In the genomic region with DNA sequence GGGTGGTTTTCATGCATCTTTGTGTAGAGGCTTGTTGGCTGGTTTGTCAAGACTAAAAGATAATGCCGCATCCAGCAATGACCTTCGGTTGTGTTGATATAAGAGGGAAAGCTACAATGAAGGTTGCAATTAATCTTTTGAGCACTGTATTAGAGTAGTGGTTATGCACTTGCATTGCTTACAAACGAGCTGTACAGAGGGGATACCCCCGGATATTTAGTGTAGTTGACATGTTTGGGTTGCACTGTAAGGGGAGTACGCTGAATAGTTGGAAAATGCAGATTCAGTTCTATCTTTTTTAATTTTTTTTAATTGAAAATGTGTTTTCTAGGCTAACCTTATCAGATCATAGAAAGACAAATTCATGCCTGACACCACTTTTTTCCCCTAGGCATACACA, we compare ENCODE assay signal across 27 mouse cellular contexts. TPM values are rescaled to one million over a fixed set of nuclear protein-coding genes. Genes with fewer than 3 reads are reported as not detected.
DNase-seq lines count a peak whose midpoint lies in the region; ATAC-seq and TF ChIP-seq lines count a peak whose summit lies in the region.
"Had no signal": no experiment of that assay in that cellular context is flagged by ENCODE, and none has a peak within 500 bp of the region (broad histone marks: within the 10 kb centered on the region; RNA-seq: fewer than 3 reads in every experiment).

No protein-coding gene starts in this region.

- no peak overlapping the region for H3K9ac ChIP-seq in forebrain, embryonic 12.5 days
- no peak overlapping the region for H3K9ac ChIP-seq in forebrain, postnatal 0 days
- no peak overlapping the region for H3K9ac ChIP-seq in hindbrain, embryonic 11.5 days (ENCODE audit: low read depth, low read length)
- H3K9ac ChIP-seq in hindbrain, embryonic 12.5 days = no peak overlapping the region
- no peak overlapping the region for H3K9ac ChIP-seq in midbrain, embryonic 12.5 days (replicated peaks)
- no peak overlapping the region for H3K9ac ChIP-seq in midbrain, embryonic 14.5 days (replicated peaks; ENCODE audit: low read length)
- H3K9ac ChIP-seq: embryonic facial prominence, embryonic 12.5 days; embryonic facial prominence, embryonic 15.5 days; heart, embryonic 13.5 days; hindbrain, embryonic 14.5 days had no signal

- H3K9me3 ChIP-seq in forebrain, embryonic 12.5 days = no peaks in the 10 kb centered on the region
- H3K9me3 ChIP-seq in forebrain, postnatal 0 days (ENCODE audit: low read length) = no peaks in the 10 kb centered on the region
- no peaks in the 10 kb centered on the region for H3K9me3 ChIP-seq in hindbrain, embryonic 11.5 days (ENCODE audit: control insufficient read depth, low read length)
- no peaks in the 10 kb centered on the region for H3K9me3 ChIP-seq in hindbrain, embryonic 12.5 days (replicated peaks)
- H3K9me3 ChIP-seq in midbrain, embryonic 12.5 days = no peaks in the 10 kb centered on the region
- no peaks in the 10 kb centered on the region for H3K9me3 ChIP-seq in midbrain, embryonic 14.5 days (ENCODE audit: control insufficient read depth, low read length)
- H3K9me3 ChIP-seq: embryonic facial prominence, embryonic 12.5 days; embryonic facial prominence, embryonic 15.5 days; heart, embryonic 10.5 days; heart, embryonic 13.5 days had no signal

- DNase-seq in forebrain, postnatal 0 days = no peak
- DNase-seq in hindbrain, embryonic 11.5 days (ENCODE audit: low spot score) = no peak
- no peak for DNase-seq in midbrain, embryonic 14.5 days
- DNase-seq: adrenal gland, adult 2 months; adrenal gland, postnatal 14 days; cerebellum, adult 11 months; cerebellum, adult 2 months; cerebellum, adult 9-11 months; cerebellum, postnatal 25 days; gastrocnemius, postnatal 10 days; gastrocnemius, postnatal 36 days; heart, adult 2 months; heart, postnatal 14 days; heart, postnatal 4 days had no signal

- peak overlapping the region; percentile 6; the same call in 1 of the 2 replicates for H3K27ac ChIP-seq in forebrain, embryonic 12.5 days
- H3K27ac ChIP-seq in forebrain, postnatal 0 days (ENCODE audit: low read depth, low read length) = no peak overlapping the region
- no peak overlapping the region for H3K27ac ChIP-seq in hindbrain, embryonic 11.5 days (ENCODE audit: low read depth, low read length)
- H3K27ac ChIP-seq in hindbrain, embryonic 12.5 days = no peak overlapping the region
- peak overlapping the region; percentile 30 for H3K27ac ChIP-seq in midbrain, embryonic 12.5 days (replicated peaks)
- H3K27ac ChIP-seq in midbrain, embryonic 14.5 days (replicated peaks; ENCODE audit: low read depth, low read length) = no peak overlapping the region
- H3K27ac ChIP-seq: embryonic facial prominence, embryonic 12.5 days; embryonic facial prominence, embryonic 15.5 days; heart, adult 2 months; heart, embryonic 10.5 days; heart, embryonic 13.5 days; hindbrain, embryonic 14.5 days had no signal

- 47% methylated on average over 5 of the region's 5 CpGs for WGBS in forebrain, embryonic 12.5 days
- WGBS in forebrain, postnatal 0 days = 41% methylated on average over 5 of the region's 5 CpGs
- WGBS in hindbrain, embryonic 11.5 days = 70% methylated on average over 5 of the region's 5 CpGs
- WGBS in hindbrain, embryonic 12.5 days = 67% methylated on average over 5 of the region's 5 CpGs
- WGBS in midbrain, embryonic 12.5 days = 75% methylated on average over 5 of the region's 5 CpGs
- 64% methylated on average over 5 of the region's 5 CpGs for WGBS in midbrain, embryonic 14.5 days

- no peaks in the 10 kb centered on the region for H3K36me3 ChIP-seq in forebrain, embryonic 12.5 days (replicated peaks)
- H3K36me3 ChIP-seq in forebrain, postnatal 0 days (ENCODE audit: insufficient read depth) = no peaks in the 10 kb centered on the region
- H3K36me3 ChIP-seq in hindbrain, embryonic 11.5 days (ENCODE audit: control insufficient read depth, insufficient read depth, low read length) = no peaks in the 10 kb centered on the region
- no peaks in the 10 kb centered on the region for H3K36me3 ChIP-seq in hindbrain, embryonic 12.5 days
- peaks cover 3% of the 10 kb centered on the region for H3K36me3 ChIP-seq in midbrain, embryonic 12.5 days
- 0 out of 2 replicates have a peak, but pooled peaks cover 7% of the 10 kb centered on the region for H3K36me3 ChIP-seq in midbrain, embryonic 14.5 days (ENCODE audit: control insufficient read depth, insufficient read depth, low read length)
- H3K36me3 ChIP-seq: embryonic facial prominence, embryonic 12.5 days; embryonic facial prominence, embryonic 15.5 days; heart, embryonic 10.5 days; heart, embryonic 13.5 days had no signal

- H3K4me2 ChIP-seq in forebrain, embryonic 12.5 days = no peak overlapping the region
- H3K4me2 ChIP-seq in forebrain, postnatal 0 days (ENCODE audit: low read depth) = no peak overlapping the region
- no peak overlapping the region for H3K4me2 ChIP-seq in hindbrain, embryonic 11.5 days (replicated peaks; ENCODE audit: low read depth, low read length)
- H3K4me2 ChIP-seq in hindbrain, embryonic 12.5 days (replicated peaks) = no peak overlapping the region
- no peak overlapping the region for H3K4me2 ChIP-seq in midbrain, embryonic 12.5 days (replicated peaks)
- H3K4me2 ChIP-seq in midbrain, embryonic 14.5 days (ENCODE audit: low read length) = no peak overlapping the region
- H3K4me2 ChIP-seq: embryonic facial prominence, embryonic 12.5 days; embryonic facial prominence, embryonic 15.5 days; heart, embryonic 13.5 days; hindbrain, embryonic 14.5 days had no signal

- TF ChIP-seq CTCF in forebrain, postnatal 0 days (IDR thresholded peaks at IDR 0.05; ENCODE audit: low read depth) = no peak

- no peak overlapping the region for H3K4me3 ChIP-seq in forebrain, embryonic 12.5 days (replicated peaks)
- H3K4me3 ChIP-seq in forebrain, postnatal 0 days (ENCODE audit: low read depth, low read length) = no peak overlapping the region
- H3K4me3 ChIP-seq in hindbrain, embryonic 11.5 days (ENCODE audit: low read depth, low read length) = no peak overlapping the region
- no peak overlapping the region for H3K4me3 ChIP-seq in hindbrain, embryonic 12.5 days
- H3K4me3 ChIP-seq in midbrain, embryonic 12.5 days = no peak overlapping the region
- no peak overlapping the region for H3K4me3 ChIP-seq in midbrain, embryonic 14.5 days (replicated peaks; ENCODE audit: low read depth, low read length)
- H3K4me3 ChIP-seq: embryonic facial prominence, embryonic 12.5 days; embryonic facial prominence, embryonic 15.5 days; heart, adult 2 months; heart, embryonic 10.5 days; heart, embryonic 13.5 days had no signal

- H3K27me3 ChIP-seq in forebrain, embryonic 12.5 days = no peaks in the 10 kb centered on the region
- no peaks in the 10 kb centered on the region for H3K27me3 ChIP-seq in forebrain, postnatal 0 days (ENCODE audit: insufficient read depth, low read length)
- no peaks in the 10 kb centered on the region for H3K27me3 ChIP-seq in hindbrain, embryonic 11.5 days (ENCODE audit: control insufficient read depth, insufficient read depth, low read length)
- H3K27me3 ChIP-seq in hindbrain, embryonic 12.5 days = no peaks in the 10 kb centered on the region
- H3K27me3 ChIP-seq in midbrain, embryonic 12.5 days = no peaks in the 10 kb centered on the region
- H3K27me3 ChIP-seq in midbrain, embryonic 14.5 days (ENCODE audit: control insufficient read depth, insufficient read depth, low read length) = no peaks in the 10 kb centered on the region
- H3K27me3 ChIP-seq: embryonic facial prominence, embryonic 12.5 days; embryonic facial prominence, embryonic 15.5 days; heart, embryonic 13.5 days had no signal

- no peak for ATAC-seq in forebrain, embryonic 12.5 days (ENCODE audit: low FRiP score)
- ATAC-seq in forebrain, postnatal 0 days = no peak
- peak; percentile 33; the same call in 1 of the 2 replicates for ATAC-seq in hindbrain, embryonic 11.5 days (ENCODE audit: low FRiP score)
- ATAC-seq in hindbrain, embryonic 12.5 days (ENCODE audit: low FRiP score) = no peak
- 0 out of 2 replicates have a peak, but pooled peaks have one; percentile 39 for ATAC-seq in midbrain, embryonic 12.5 days (ENCODE audit: low FRiP score, low read depth)
- no peak for ATAC-seq in midbrain, embryonic 14.5 days (ENCODE audit: low FRiP score, low TSS enrichment)
- ATAC-seq: CD4-positive, CD25-positive, alpha-beta regulatory T cell, adult 4 months; intestine, postnatal 0 days had no signal

- H3K4me1 ChIP-seq in forebrain, embryonic 12.5 days = peaks cover 18% of the 10 kb centered on the region
- no peaks in the 10 kb centered on the region for H3K4me1 ChIP-seq in forebrain, postnatal 0 days (ENCODE audit: insufficient read depth)
- no peaks in the 10 kb centered on the region for H3K4me1 ChIP-seq in hindbrain, embryonic 11.5 days (replicated peaks; ENCODE audit: control insufficient read depth, insufficient read depth, low read length)
- H3K4me1 ChIP-seq in hindbrain, embryonic 12.5 days = 0 out of 2 replicates have a peak, but pooled peaks cover 3% of the 10 kb centered on the region
- H3K4me1 ChIP-seq in midbrain, embryonic 12.5 days = peaks cover 11% of the 10 kb centered on the region
- peaks cover 12% of the 10 kb centered on the region; the same call in 1 of the 2 replicates for H3K4me1 ChIP-seq in midbrain, embryonic 14.5 days (ENCODE audit: control insufficient read depth, insufficient read depth, low read length)
- H3K4me1 ChIP-seq: embryonic facial prominence, embryonic 12.5 days; embryonic facial prominence, embryonic 15.5 days had no signal

RNA-seq across cellular contexts. Expression of gene Cxxc4, which starts 22.4 kb away (rescaled TPM):
- 20.9 and 25.5 TPM in 2 replicates for polyA plus RNA-seq in forebrain, embryonic 12.5 days (2016; fragmentation: Nextera tagmentation; extraction: Ambion mirVana)
- total RNA-seq in forebrain, postnatal 0 days (2014; rRNA removed) = 34.4 and 39.0 TPM in 2 replicates
- polyA plus RNA-seq in forebrain, postnatal 0 days (2015; fragmentation: Nextera tagmentation; extraction: Ambion mirVana) = 19.8 and 23.3 TPM in 2 replicates
- polyA plus RNA-seq in hindbrain, embryonic 11.5 days (2014; fragmentation: Nextera tagmentation; extraction: Ambion mirVana) = 26.5 and 32.7 TPM in 2 replicates
- polyA plus RNA-seq in hindbrain, embryonic 12.5 days (2016; fragmentation: Nextera tagmentation; extraction: Ambion mirVana) = 22.7 and 26.4 TPM in 2 replicates
- 32.1 and 38.8 TPM in 2 replicates for polyA plus RNA-seq in midbrain, embryonic 12.5 days (2016; fragmentation: Nextera tagmentation; extraction: Ambion mirVana)
- polyA plus RNA-seq in midbrain, embryonic 14.5 days (2014; fragmentation: Nextera tagmentation; extraction: Ambion mirVana) = 52.4 and 58.3 TPM in 2 replicates
- total RNA-seq: common myeloid progenitor, adult 5-6 weeks; granulocyte monocyte progenitor cell, adult 5-6 weeks; MEL had no signal
- polyA plus RNA-seq: CD4-positive, CD25-positive, alpha-beta regulatory T cell, adult 4 months had no signal

Comparison
In these comparisons a context has a peak if more than half of its experiments do, and no peak if none do; other contexts are left out.
1. ATAC-seq: peak in hindbrain, embryonic 11.5 days (single experiment) and midbrain, embryonic 12.5 days (single experiment); none in forebrain, embryonic 12.5 days (single experiment), forebrain, postnatal 0 days (single experiment), hindbrain, embryonic 12.5 days (single experiment) and midbrain, embryonic 14.5 days (single experiment).
2. H3K27ac ChIP-seq: peak in forebrain, embryonic 12.5 days (single experiment) and midbrain, embryonic 12.5 days (single experiment); none in forebrain, postnatal 0 days (single experiment), hindbrain, embryonic 11.5 days (single experiment), hindbrain, embryonic 12.5 days (single experiment) and midbrain, embryonic 14.5 days (single experiment).